Mouse (Mus musculus) embryo, embryonic 11 days (tissue): ENCODE results near the gene Thap12.

Experiments used
- DNase-seq: peaks from one replicate; pipeline ENCODE4 v3.0.0-alpha.2; 2015

Thap12 gene

GRCm38 (mm10) chr7:98698041-98698440, 4.9 kb upstream of the Thap12 start:
- DNase-seq = no peak

DNA sequence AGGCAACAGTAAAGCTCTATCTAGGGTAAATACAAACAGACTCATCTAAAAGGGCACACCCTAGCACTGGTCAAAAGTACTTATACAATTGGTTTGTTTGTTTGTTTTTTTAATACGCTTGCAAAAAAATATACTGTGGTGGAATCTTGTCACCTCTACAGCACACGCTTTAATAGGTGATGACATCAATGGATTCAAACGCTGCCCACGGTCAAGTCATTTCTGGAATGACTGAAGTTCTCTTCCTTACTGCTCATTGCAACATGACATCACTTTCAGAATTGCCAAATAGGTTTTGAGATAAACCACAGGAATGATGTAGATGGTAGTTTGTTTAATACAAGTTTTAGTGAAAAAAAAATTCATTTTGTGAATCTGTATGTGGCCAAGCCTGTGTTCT, 4.3 kb upstream of the Thap12 start:
- DNase-seq = no peak

- no peak for DNase-seq
These were observed 1.1 kb upstream of the Thap12 start for GRCm38 (mm10) chr7:98701771-98702170.

DNA sequence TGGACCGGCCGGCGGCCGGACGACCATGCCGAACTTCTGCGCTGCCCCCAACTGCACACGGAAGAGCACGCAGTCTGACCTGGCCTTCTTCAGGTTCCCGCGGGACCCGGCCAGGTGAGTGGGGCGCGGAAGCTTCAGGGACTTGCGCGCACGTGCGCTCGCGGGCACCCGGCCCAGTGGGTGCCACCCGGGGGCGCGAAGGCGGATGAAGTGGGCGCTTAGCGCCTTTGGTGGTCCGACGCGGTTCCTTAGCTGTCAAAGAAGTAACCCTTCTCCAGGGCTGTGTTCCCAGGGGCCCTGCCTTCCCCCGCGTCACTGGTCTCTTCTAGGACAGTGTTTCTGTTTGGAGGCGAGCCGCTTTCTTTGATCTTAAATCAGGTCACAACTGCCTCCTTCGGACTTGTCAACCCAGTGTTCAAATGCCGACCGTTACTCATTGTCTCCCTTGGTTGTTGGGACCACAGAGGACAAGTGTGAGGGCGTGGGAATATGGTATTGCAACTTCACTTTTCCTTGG, 520 bp downstream of the Thap12 start:
- DNase-seq = peak; percentile 62

DNA sequence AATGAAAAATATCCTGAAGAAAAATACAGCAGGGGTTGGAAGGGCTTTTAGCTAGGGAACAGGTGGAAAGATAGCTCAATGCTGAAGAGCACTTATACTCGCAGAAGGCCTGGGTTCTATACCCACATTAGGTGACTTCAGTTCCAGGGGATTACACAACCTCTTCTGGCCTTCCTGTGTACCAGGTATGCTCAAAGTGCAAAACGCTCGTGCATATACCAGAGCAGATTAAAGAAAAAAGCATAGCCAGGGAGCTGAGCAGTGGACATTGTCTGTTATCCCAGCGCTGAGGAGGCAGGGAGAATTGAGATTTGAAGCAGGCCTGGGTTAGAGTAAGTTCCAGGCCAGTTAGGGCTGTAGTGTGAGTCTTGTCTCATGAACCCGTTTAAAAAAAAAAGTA, 1.4 kb downstream of the Thap12 start:
- no peak for DNase-seq

DNA sequence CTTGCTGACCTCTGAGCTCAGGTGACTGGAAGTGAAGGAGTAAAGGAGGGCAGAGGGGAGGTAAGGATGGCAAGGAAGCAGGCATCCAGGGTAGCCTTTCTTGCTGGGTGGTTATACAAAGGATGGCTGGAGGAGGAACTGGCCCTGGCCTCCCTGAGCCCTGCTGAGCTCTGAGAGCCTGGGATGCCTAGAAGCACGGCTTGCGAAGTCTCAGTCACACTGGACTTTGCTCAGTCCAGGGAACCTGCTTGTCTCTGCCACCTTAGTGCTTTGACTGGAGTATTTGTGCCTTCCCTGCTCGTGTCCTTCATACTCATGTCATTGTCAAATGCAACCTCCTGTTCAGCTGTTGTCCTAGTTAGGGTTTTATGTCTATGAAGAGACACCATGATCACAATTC, 10.8 kb downstream of the Thap12 start:
- DNase-seq = no peak

DNA sequence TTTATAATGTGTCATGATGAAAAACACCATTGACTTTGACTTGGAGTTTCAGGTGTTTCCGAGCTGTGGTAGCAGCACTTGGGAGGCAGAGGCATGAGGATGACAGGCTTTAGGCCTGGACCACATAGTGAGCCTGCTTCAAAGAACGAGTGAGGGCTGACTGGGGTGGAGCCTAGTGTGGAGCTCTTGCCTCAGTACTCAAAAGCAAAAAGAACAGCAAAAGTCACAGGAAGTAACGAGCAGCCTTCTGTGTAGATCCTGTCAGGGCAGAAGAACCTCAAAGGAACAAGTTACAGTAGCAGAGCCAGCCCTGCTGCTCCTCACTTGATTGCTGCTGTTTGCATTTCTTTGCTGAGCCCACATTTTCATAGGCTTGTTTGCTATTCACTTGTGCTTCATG, 14.5 kb downstream of the Thap12 start:
- DNase-seq = no peak

DNA sequence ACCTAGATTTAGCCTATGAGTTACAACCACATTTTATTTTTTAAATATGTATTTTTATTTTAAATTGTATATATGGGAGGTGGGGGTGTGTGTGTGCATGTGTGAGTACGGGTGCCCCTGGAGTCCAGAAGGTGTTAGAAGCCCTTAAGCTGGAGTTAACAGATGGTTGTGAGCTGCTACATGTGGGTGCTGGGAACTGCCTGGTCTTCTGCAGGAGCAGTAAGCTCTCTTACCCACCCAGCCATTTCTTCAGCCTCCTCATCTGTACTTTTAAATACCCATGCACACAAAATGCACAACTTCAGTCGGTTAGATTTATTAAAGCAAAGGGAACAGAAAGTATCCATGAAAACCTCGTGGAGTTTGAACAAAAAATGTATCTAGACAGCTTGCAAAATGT, 16.9 kb downstream of the Thap12 start:
- no peak for DNase-seq

GRCm38 (mm10) chr7:98720731-98721130, 17.8 kb downstream of the Thap12 start:
- DNase-seq = no peak

DNA sequence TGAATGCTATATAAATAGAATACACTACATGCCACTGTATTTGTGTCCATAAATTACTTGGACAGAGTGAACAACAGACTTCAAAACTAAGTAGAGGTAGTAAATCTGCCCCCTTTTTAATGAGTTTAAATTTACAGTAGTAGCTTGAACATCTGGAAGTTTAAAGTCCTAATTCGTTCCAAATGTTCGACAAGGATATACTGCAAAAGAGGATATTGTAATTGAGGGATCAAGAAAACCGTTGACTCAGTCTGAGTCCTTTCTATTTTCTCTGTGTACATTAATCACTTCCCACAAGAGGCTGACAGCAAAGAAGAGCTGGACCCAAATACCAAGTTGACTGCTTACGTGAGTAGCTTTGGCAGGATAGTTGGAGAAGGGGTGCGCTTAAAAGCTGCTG, 18.3 kb downstream of the Thap12 start:
- peak; percentile 61 for DNase-seq

DNA sequence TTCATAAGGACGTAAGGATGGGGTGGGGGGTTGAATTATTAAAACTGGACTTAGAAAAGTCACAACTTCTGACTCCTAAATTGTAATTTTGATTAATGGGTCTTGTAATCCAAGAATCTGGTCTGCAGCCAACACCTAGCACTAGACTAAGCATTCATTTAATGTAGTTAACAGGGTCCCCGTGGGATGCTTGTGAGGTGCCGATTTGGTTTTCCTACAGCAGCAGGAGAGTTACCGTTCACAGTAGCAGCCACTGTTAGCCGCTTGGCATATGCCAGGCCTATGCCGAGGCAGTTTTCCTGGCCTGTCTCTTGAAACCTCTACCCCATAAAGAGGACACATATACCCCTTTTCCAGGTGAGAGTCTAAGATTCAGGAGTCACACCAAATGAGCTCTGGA, 18.7 kb downstream of the Thap12 start:
- DNase-seq = no peak

DNA sequence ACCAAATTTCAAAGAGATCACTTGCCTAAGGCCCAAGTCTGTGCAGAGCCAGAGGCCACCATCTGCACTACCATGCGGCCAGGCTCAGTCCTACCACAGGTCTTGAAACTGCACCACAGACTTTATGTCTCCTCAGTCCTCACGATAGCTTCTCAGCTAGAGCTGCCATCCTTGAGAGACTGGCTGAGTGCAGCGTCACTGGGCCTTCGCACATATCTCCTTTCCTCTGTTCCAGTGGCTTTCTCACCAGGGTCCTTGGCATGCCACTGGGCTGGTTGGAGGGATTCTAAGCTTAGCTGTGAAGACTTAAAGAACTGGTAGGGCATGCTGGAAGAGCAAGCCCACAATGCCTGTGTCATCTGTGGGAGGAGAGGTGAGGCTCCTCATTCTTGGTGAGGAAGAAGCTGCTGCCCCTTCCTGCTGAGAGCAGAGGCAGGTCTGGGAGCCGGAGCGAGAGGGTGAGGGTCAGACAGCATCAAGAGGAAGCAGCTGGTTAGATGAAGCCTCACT, 22.8 kb downstream of the Thap12 start:
- DNase-seq = no peak

DNA sequence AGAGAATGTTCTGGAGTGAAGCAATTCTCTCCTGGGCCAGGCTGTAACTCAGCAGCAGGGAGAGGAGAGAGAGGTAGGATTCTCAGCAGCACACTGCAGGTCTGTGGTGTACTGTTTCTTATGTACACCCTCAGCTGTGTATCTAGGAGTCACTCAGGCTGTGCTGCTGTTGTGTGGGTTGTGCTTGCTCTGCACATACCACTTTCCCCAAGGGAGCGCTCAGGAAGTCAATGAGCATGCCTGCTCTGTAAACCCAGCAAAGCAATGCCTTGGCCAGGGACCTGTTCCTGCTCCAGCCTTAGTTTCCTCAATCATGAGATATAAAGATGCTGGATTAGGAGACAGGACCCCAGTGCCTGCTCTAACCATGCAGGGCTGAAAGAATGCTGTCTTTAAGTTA, 25.1 kb downstream of the Thap12 start:
- DNase-seq = peak; percentile 49

DNA sequence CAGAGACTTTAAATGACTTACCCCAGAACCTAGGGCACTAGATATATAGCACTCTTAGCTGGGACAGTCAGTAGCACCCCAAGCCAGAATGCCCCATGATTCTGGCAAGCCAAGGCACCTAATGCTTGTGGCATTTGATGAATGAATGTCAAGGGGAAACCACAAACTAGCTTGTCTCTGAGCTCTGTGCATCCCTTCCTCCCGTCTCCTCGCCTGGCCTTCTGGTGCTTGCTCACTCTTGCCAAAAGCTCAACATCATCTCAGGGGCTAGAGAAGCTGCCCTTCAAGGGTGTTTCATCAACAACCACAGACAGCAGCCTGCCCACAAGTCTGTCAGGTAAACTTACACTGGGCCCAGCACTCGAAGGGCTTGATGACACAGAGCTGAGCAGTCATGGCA, 25.6 kb downstream of the Thap12 start:
- no peak for DNase-seq

DNA sequence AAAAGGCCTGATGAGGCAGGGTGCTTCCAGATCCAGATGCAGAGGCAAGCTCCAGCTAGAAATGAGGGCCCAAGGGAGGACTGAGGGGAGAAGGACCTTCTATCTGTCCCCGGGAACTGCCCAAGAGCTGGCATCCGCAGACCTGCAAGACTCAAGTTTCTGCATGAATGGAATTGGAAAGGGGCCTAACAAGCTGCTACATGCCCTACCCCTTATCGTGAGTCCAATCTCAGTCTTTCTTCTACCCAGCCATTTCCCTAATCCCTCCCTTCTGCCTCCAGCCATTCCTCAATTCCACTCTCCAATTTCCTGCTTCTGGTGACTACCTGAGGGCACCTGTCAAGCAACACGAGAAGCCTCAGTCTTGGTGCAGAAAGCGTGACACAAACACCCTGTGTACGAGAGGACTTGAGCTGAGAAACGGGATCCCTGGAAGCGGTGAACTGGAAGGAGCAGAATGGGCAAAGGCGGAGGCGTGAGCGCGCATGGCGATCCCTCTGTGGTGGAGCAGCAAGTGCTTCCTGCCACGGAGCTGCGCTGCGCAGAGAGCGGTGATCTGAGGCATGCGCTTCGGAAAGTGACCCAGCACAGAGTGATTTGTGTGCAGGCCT, 26.9 kb downstream of the Thap12 start:
- DNase-seq = peak; percentile 56

GRCm38 (mm10) chr7:98733958-98734357, 31.1 kb downstream of the Thap12 start:
- DNase-seq = no peak

DNA sequence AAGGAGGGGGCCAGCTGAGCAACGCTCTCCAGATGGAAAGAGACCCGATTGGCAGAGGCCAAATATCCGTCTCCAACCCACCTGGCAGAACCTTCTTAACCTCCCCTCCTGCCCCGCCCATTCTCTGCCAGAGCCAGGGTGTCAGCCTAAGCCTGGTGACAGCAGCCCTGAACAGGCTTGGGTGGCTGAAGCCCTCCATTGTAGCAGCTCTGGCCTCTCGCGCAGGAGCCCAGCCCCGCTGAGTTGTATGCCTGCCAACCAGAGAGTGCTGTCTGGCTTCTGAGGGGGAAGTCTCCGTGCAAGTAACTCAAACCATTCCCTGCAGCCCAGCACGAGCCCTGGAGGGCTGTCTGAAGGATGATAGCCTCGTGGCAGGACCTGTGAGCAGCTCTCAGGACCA, 32.0 kb downstream of the Thap12 start:
- DNase-seq = peak; percentile 40

DNA sequence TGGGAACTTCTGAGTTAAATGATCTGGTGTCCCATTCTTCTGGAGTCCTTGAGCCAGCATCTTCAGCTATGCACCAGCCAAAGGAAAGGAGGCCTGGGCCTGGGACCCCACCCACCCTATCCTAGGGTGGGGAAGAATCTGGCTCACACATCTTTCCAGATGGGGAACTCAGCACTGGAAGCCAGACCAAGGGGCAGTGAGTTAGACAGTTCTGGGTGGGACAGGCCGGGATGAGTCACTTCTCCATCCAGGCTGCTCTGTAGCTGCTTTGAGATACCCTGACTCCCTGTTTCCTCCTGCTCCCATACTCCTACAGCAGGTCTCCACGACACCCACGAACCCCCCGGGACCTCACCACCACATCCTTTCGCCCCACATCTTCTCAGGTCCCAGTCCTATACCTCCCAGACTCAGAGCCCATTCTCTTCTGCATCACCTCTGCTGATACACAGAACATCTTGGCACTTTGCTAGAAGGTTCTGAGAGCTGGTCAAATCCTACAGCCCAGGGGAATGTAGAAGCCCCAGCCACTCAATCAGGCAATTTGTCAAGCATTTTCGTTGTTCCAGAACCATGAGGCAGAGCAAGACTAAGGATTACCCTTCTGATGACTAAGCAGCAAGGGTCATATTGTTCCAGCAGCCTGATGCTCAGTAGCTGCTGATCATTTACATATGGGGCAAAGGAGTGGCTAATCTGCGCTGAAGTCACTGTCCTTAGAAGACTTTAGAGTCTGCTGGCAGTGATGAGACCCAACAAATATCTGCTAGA, 34.1 kb downstream of the Thap12 start:
- DNase-seq = no peak

DNA sequence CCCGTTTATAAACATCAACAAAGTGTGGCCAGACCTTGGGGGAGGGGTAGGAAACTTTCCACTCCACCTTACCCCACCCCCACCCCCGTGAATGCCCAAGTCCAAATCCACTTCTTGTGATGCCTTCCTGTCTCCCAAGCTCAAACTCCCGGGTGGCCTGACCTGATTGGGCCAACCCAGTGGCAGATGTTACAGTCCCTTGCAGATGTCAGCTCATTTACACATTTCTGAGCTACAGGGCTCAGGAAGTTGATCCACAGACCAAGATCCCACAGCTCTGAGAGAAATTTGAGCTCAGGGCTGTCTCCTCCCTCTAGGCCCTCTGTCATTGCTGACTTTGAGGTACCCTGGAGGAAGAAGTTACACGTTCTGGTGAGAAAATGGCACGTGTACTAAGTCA, 37.5 kb downstream of the Thap12 start:
- peak; percentile 25 for DNase-seq

DNA sequence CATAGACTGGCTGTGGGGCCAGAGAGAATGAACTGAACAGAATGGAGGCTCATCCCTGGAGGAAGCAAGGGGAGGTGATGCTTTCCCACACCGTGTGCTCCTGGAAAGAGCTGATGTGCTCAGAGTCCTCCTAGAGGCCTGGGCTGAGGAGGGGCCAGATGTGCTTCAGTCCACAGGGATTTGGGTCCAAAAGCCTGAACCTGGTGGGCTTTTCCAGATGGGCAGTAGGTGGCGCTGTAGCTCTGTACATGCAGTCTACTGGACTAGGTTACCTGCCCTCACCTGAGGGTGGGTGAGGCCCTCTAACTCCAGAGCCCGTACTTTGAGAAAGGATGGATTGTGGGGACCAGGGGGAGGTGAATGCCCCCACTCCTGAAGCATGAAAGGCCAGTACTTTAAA, 40.4 kb downstream of the Thap12 start:
- peak; percentile 79 for DNase-seq

DNA sequence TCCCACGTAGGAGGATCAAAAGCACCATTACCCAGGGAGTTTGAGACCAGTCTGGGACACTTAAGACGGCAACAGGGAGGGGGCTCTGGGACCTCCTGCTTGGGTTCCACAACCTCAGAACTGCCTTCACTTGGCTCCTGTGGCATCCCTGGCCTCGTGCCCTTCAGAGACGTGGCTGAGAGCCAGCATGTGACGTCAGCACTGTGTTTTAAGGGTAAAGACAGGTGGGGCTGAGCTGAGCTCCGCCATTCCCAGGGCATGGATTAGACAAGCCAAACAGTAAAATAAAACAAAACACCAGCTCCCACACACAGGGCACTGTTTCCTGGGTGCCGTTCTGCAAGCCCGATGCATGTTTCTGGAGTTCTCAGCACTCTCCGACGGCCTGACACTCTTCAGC, 47.5 kb downstream of the Thap12 start:
- no peak for DNase-seq

- DNase-seq = no peak
These were observed 49.8 kb downstream of the Thap12 start for GRCm38 (mm10) chr7:98752680-98753079.

DNA sequence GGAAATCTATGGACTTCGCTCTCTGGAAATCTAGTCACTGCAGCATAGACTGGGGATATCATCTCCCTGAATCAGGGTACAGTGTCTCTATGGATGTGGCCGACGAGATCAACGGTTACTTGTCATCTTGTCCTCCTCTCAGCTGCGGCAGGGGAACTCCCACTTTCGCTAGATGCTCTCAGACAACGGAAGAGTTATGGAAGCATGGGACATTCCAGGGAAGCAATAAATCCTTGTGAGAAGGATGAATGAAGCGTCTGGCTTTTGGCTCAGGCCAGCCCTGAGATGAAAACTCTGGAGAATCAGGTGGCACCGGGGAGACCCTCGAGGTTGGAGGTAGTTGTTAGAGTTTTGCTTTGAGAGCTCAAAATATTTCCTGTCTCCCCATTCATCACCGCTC, 53.1 kb downstream of the Thap12 start:
- DNase-seq = no peak

DNA sequence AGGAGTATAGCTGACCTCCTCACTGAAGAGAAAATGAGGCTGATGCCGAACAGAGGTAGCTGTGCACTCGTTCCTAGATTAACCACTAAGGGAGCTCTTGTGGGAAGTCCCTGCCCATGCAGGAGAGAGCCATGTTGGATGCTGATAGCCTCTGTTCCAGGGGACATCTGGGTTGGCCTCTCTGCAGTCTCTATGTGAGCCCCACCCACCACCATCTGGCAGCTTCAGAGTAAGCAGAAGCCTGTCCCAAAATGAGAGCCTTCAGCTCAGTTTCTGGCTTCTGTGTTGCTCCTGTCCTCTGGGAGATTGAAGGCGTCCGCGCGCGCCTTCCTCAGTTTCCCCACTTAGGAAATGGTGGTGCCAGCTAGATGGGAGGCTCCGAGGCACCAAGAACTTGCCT, 53.7 kb downstream of the Thap12 start:
- DNase-seq = no peak

GRCm38 (mm10) chr7:98760126-98760525, 57.2 kb downstream of the Thap12 start:
- DNase-seq = no peak
